Mouse (Mus musculus): ENCODE data around the gene Mcf2. TPM values are rescaled to one million over a fixed set of nuclear protein-coding genes. Genes with fewer than 3 reads are reported as not detected.

The Mcf2 gene
- polyA plus RNA-seq, 1 experiment from 2014 or later, result 0.56 TPM

DNA sequence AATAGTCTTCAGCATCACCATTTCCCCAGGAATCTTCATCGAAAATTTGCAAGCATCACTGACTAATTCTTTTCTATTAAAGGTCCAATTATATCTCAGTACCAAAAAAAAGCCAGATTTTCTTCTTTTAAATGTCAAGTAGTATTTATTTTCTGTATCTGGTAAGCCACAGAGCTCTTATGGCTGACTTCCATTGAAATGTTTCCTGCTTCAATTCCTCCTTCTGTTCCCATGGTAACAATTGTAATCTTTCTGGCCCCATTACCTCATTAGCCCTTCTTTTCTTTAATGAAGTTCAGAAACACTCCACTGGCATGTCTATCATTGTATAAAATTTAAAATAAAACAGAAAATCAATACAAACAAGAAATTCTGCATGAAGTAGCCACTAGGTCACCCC, 103.5 kb downstream of the Mcf2 start:
- Histone ChIP-seq H3K9ac (ENCODE audit: low read length) (no peak overlapping the region), H3K9me3 (ENCODE audit: control insufficient read depth, low read length) (no peaks in the 10 kb centered on the region), H3K27ac (replicated peaks; ENCODE audit: low read depth, low read length) (no peak overlapping the region), H3K4me3 (ENCODE audit: low read depth, low read length) (no peak overlapping the region), H3K36me3 (ENCODE audit: control insufficient read depth, insufficient read depth, low read length) (no peaks in the 10 kb centered on the region), H3K4me2 (ENCODE audit: low read depth, severe bottlenecking) (no peak overlapping the region), H3K4me1 (ENCODE audit: control insufficient read depth, insufficient read depth, low read length) (no peaks in the 10 kb centered on the region), H3K27me3 (ENCODE audit: control insufficient read depth, insufficient read depth, low read length) (no peaks in the 10 kb centered on the region)
- WGBS, result 95% methylated on average over 1 of the region's 1 CpGs
- ATAC-seq (ENCODE audit: insufficient number of reproducible peaks, low FRiP score, low TSS enrichment, low read depth) (no peak), DNase-seq (ENCODE audit: low spot score) (no peak)

DNA sequence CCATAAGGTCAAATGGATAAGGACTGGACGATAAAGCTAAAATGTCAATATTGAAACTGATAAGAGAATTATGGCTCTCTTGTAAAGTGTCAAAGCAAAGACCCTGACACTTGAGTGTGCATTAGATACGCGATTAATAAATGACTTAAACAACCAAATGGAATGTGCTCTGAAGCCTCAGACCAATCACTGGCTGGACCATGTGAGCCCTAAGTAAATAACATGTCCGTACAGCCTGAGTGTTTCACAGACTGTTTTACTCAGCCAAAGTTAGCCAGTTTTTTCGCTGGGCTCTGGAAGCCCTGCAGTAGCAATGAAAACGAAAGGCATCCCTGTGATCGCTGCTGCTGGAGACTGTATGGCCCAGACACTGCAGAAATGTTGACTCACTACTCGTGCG, 123.7 kb downstream of the Mcf2 start:
- H3K4me2 ChIP-seq (ENCODE audit: low read depth, severe bottlenecking), result no peak overlapping the region
- WGBS, result 85% methylated on average over 9 of the region's 9 CpGs
- H3K9ac ChIP-seq (ENCODE audit: low read length), result no peak overlapping the region
- DNase-seq (ENCODE audit: low spot score) (no peak), ATAC-seq (ENCODE audit: insufficient number of reproducible peaks, low FRiP score, low TSS enrichment, low read depth) (no peak)
- no peaks in the 10 kb centered on the region for H3K27me3 ChIP-seq (ENCODE audit: control insufficient read depth, insufficient read depth, low read length)
- no peak overlapping the region for H3K27ac ChIP-seq (replicated peaks; ENCODE audit: low read depth, low read length)
- H3K36me3 ChIP-seq (ENCODE audit: control insufficient read depth, insufficient read depth, low read length), result no peaks in the 10 kb centered on the region
- no peaks in the 10 kb centered on the region for H3K9me3 ChIP-seq (ENCODE audit: control insufficient read depth, low read length)
- no peaks in the 10 kb centered on the region for H3K4me1 ChIP-seq (ENCODE audit: control insufficient read depth, insufficient read depth, low read length)
- no peak overlapping the region for H3K4me3 ChIP-seq (ENCODE audit: low read depth, low read length)

DNA sequence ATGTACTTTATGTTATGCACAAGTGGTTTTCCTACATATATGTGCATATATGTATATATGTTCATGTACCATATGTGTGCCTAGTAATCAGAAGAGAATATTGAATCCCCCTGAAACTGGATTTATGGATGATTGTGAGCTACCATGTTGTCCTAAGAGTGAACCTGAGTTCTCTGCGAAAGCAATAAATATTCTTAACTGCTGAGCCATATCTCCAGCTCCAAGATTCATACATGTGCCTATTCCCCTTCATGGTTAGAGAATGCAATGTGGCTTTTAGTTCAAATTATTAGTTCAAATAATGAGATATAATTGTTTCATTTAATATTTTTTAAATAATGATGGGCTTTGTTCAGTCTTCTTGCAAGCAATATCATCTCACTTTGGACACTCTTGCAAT, 124.1 kb downstream of the Mcf2 start:
- no peak overlapping the region for H3K9ac ChIP-seq (ENCODE audit: low read length)
- no peak for DNase-seq (ENCODE audit: low spot score)
- ATAC-seq (ENCODE audit: insufficient number of reproducible peaks, low FRiP score, low TSS enrichment, low read depth), result no peak
- H3K27ac ChIP-seq (replicated peaks; ENCODE audit: low read depth, low read length), result no peak overlapping the region
- no peak overlapping the region for H3K4me3 ChIP-seq (ENCODE audit: low read depth, low read length)
- H3K4me2 ChIP-seq (ENCODE audit: low read depth, severe bottlenecking), result no peak overlapping the region
- 92% methylated on average over 1 of the region's 1 CpGs for WGBS
- no peaks in the 10 kb centered on the region for H3K9me3 ChIP-seq (ENCODE audit: control insufficient read depth, low read length)
- no peaks in the 10 kb centered on the region for H3K4me1 ChIP-seq (ENCODE audit: control insufficient read depth, insufficient read depth, low read length)
- H3K36me3 ChIP-seq (ENCODE audit: control insufficient read depth, insufficient read depth, low read length), result no peaks in the 10 kb centered on the region
- no peaks in the 10 kb centered on the region for H3K27me3 ChIP-seq (ENCODE audit: control insufficient read depth, insufficient read depth, low read length)

DNA sequence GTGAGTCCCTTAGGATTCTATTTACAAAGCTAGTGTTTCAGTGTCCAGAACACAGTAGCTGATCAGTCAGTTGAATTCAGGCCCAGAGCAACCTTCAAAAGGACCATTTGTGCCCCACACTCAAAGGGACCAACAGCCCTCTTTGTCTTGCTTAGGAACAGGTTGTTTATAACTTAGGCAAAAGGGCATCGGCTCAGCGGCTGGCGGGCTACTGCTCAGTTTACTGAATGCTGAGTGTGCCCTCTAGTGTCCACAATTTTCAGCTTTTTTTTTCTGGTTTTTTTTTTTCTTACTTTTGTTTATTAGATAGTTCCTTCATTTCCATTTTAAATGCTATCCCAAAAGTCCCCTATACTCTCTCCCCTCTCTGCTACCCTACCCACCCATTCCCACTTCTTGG, 152.2 kb downstream of the Mcf2 start:
- Histone ChIP-seq H3K4me1 (ENCODE audit: control insufficient read depth, insufficient read depth, low read length) (no peaks in the 10 kb centered on the region), H3K4me2 (ENCODE audit: low read depth, severe bottlenecking) (no peak overlapping the region), H3K4me3 (ENCODE audit: low read depth, low read length) (no peak overlapping the region), H3K27me3 (ENCODE audit: control insufficient read depth, insufficient read depth, low read length) (no peaks in the 10 kb centered on the region), H3K27ac (replicated peaks; ENCODE audit: low read depth, low read length) (no peak overlapping the region), H3K9me3 (ENCODE audit: control insufficient read depth, low read length) (no peaks in the 10 kb centered on the region), H3K36me3 (ENCODE audit: control insufficient read depth, insufficient read depth, low read length) (no peaks in the 10 kb centered on the region), H3K9ac (ENCODE audit: low read length) (no peak overlapping the region)
- 22% methylated on average over 3 of the region's 3 CpGs for WGBS
- ATAC-seq (ENCODE audit: insufficient number of reproducible peaks, low FRiP score, low TSS enrichment, low read depth) (no peak), DNase-seq (ENCODE audit: low spot score) (peak; percentile 34)

DNA sequence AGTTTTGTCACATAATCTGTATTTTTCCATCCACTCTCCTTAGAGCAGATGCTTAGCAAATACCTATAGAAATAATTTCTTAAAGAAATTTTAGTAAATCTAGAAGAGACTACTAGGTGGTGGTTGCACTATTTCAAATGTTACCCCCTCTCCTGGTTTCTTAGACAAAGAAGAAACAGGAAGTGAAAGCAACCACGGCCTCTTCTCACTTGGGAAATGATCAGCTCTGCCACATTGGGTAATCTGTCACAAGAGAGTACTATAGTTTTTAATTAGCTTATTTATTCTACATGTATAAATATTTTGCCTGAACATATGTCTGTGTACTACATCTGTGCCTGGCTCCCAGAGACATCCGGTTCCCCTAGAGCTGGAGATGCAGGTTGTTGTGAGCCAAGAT, 157.3 kb downstream of the Mcf2 start:
- Histone ChIP-seq H3K4me2 (ENCODE audit: low read depth, severe bottlenecking) (no peak overlapping the region), H3K4me1 (ENCODE audit: control insufficient read depth, insufficient read depth, low read length) (no peaks in the 10 kb centered on the region), H3K27ac (replicated peaks; ENCODE audit: low read depth, low read length) (no peak overlapping the region), H3K36me3 (ENCODE audit: control insufficient read depth, insufficient read depth, low read length) (no peaks in the 10 kb centered on the region), H3K9me3 (ENCODE audit: control insufficient read depth, low read length) (no peaks in the 10 kb centered on the region), H3K4me3 (ENCODE audit: low read depth, low read length) (no peak overlapping the region), H3K9ac (ENCODE audit: low read length) (no peak overlapping the region), H3K27me3 (ENCODE audit: control insufficient read depth, insufficient read depth, low read length) (no peaks in the 10 kb centered on the region)
- WGBS, result 93% methylated on average over 2 of the region's 2 CpGs
- ATAC-seq (ENCODE audit: insufficient number of reproducible peaks, low FRiP score, low TSS enrichment, low read depth), result no peak
- DNase-seq (ENCODE audit: low spot score), result no peak

DNA sequence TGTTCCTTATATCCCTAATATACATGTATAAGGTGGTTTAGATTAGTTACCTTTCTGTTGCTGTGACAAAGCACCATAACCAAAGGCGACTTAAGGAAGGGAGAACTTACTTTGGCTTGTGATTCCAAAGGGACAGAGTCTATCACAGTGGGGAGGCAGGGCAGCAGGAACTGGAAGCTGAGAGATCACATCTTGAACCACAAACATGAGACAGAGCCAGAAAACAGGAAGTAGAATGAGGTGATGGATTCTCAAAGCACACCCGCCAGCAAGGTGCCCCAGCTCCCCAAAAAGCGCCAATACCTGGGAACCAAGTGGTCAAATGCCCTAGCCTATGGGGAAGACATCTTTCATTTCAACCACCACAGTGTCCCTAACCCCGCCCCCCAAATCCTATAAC, 157.9 kb downstream of the Mcf2 start:
- Histone ChIP-seq H3K36me3 (ENCODE audit: control insufficient read depth, insufficient read depth, low read length) (no peaks in the 10 kb centered on the region), H3K4me2 (ENCODE audit: low read depth, severe bottlenecking) (no peak overlapping the region)
- 90% methylated on average over 4 of the region's 4 CpGs for WGBS

DNA sequence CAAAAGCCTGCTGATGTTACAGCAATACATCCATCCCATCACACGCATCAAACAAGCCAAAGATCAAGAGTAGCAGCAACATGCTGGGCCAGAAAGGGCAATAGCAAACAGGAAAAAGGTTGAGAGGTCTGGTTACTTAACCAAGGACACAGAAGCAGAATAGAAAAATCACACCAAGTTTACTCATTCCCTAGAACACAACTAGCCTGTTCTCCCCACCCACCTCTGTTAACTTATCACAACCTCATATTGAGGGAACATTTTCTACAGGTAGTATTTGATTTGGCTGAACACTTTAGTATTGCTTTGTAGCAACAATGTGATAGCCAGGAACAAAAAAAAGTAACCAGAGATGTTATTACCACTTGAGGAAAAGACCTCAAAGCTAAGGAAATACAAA, 164.3 kb downstream of the Mcf2 start:
- H3K9ac ChIP-seq (ENCODE audit: low read length), result no peak overlapping the region

More for the DNA sequence above, 157.9 kb downstream of the Mcf2 start:
- H3K4me1 ChIP-seq (ENCODE audit: control insufficient read depth, insufficient read depth, low read length), result no peaks in the 10 kb centered on the region
- no peaks in the 10 kb centered on the region for H3K9me3 ChIP-seq (ENCODE audit: control insufficient read depth, low read length)
- H3K27me3 ChIP-seq (ENCODE audit: control insufficient read depth, insufficient read depth, low read length), result no peaks in the 10 kb centered on the region
- ATAC-seq (ENCODE audit: insufficient number of reproducible peaks, low FRiP score, low TSS enrichment, low read depth) (no peak), DNase-seq (ENCODE audit: low spot score) (no peak)
- H3K27ac ChIP-seq (replicated peaks; ENCODE audit: low read depth, low read length), result no peak overlapping the region
- no peak overlapping the region for H3K9ac ChIP-seq (ENCODE audit: low read length)
- H3K4me3 ChIP-seq (ENCODE audit: low read depth, low read length), result no peak overlapping the region

DNA sequence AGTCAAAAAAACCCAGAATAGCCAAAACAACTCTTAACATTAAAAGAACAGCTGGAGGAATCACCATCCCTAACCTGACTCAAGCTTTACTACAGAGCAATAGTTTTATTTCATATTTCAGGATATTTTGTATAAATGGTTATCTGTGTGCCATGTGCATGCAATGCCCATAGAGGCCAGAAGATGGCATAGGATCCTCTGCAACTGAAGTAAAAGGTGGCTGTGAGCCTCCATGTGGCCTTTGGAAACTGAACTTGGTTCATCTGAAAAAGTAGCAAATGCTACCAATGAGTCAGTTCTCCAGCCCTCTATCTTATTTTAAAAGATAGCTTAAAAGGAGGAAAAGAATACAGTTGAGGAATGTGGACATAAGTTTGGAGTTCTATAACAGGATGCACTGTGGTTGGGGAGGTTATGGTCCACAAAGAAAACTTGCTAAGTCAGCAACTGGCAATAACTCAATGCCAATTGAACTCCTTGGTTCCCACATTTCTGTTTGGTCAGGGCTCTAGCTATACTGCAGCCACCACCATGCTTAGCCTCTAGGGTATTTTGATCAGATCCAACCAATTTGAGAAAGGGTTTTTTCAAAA, 165.7 kb downstream of the Mcf2 start:
- Histone ChIP-seq H3K36me3 (ENCODE audit: control insufficient read depth, insufficient read depth, low read length) (no peaks in the 10 kb centered on the region), H3K27ac (replicated peaks; ENCODE audit: low read depth, low read length) (no peak overlapping the region), H3K4me1 (ENCODE audit: control insufficient read depth, insufficient read depth, low read length) (no peaks in the 10 kb centered on the region), H3K4me2 (ENCODE audit: low read depth, severe bottlenecking) (no peak overlapping the region), H3K9me3 (ENCODE audit: control insufficient read depth, low read length) (no peaks in the 10 kb centered on the region), H3K9ac (ENCODE audit: low read length) (no peak overlapping the region), H3K27me3 (ENCODE audit: control insufficient read depth, insufficient read depth, low read length) (no peaks in the 10 kb centered on the region), H3K4me3 (ENCODE audit: low read depth, low read length) (no peak overlapping the region)
- DNase-seq (ENCODE audit: low spot score), result peak; percentile 23
- no peak for ATAC-seq (ENCODE audit: insufficient number of reproducible peaks, low FRiP score, low TSS enrichment, low read depth)

More for the DNA sequence above, 164.3 kb downstream of the Mcf2 start:
- Histone ChIP-seq H3K36me3 (ENCODE audit: control insufficient read depth, insufficient read depth, low read length) (no peaks in the 10 kb centered on the region), H3K4me3 (ENCODE audit: low read depth, low read length) (no peak overlapping the region), H3K4me2 (ENCODE audit: low read depth, severe bottlenecking) (no peak overlapping the region), H3K27ac (replicated peaks; ENCODE audit: low read depth, low read length) (no peak overlapping the region), H3K9me3 (ENCODE audit: control insufficient read depth, low read length) (no peaks in the 10 kb centered on the region), H3K4me1 (ENCODE audit: control insufficient read depth, insufficient read depth, low read length) (no peaks in the 10 kb centered on the region), H3K27me3 (ENCODE audit: control insufficient read depth, insufficient read depth, low read length) (no peaks in the 10 kb centered on the region)
- 76% methylated on average over 1 of the region's 1 CpGs for WGBS
- DNase-seq (ENCODE audit: low spot score), result no peak
- ATAC-seq (ENCODE audit: insufficient number of reproducible peaks, low FRiP score, low TSS enrichment, low read depth), result no peak

All from limb, embryonic 11.5 days (tissue).